Mouse (Mus musculus) lung, postnatal 0 days (tissue): Measurements from ENCODE around the gene Usp6nl.

Experiments
- CTCF ChIP-seq: IDR thresholded peaks from 2 replicates; pipeline ENCODE4 v1.5.1; 2016; ENCODE audit warnings: antibody characterized with exemption, mild to moderate bottlenecking
- EP300 ChIP-seq: IDR thresholded peaks from 2 replicates; pipeline ENCODE4 v1.6.1; 2016; ENCODE audit warnings: antibody characterized with exemption, mild to moderate bottlenecking, control low read depth

DNA sequence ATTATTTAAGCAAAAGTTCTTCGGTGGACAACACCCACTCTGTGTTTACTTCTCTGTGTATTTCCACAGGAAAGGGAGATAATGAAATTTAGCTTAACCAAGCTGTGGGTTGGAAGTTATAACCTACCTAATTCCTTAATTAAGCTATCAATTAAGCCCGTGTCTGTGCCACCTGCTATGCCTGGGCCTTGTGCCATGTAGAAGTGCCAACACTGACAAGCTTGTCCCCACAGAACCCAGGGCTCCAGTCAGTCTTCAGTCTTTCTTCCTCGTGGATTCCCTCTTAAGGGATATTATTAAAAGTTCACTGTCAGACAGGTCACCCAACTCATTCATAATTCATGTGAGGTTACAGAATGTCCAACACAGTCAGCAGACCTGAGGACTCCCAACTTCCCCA is 128.1 kb downstream of the Usp6nl start:
- no peak for TF ChIP-seq CTCF
- no peak for TF ChIP-seq EP300
